Mouse (Mus musculus) small intestine, adult 2 months (tissue): ENCODE results near the gene Naglu. TPM values are rescaled to one million over a fixed set of nuclear protein-coding genes. Genes with fewer than 3 reads are reported as not detected.

ENCODE experiments used
- H3K27ac ChIP-seq: fragments of 200-500 bp; 2 replicates; pipeline ENCODE4 v1.5.1; 2012; ENCODE audit warnings: low read depth, low read length, control low read depth, inconsistent platforms; ENCODE audit not compliant: insufficient read depth
- H3K27me3 ChIP-seq: fragments of 200-500 bp; 2 replicates; pipeline ENCODE4 v1.6.1; 2012; ENCODE audit warnings: mild to moderate bottlenecking, moderate library complexity, low read length, inconsistent platforms; ENCODE audit not compliant: control insufficient read depth, insufficient read depth
- H3K36me3 ChIP-seq: fragments of 200-500 bp; 2 replicates; pipeline ENCODE4 v1.6.1; 2012; ENCODE audit warnings: mild to moderate bottlenecking, low read length, control low read depth, inconsistent platforms; ENCODE audit not compliant: control insufficient read depth, insufficient read depth
- H3K4me1 ChIP-seq: fragments of 200-500 bp; 2 replicates; pipeline ENCODE4 v1.6.1; 2012; ENCODE audit warnings: low read length, inconsistent platforms, mixed read lengths; ENCODE audit not compliant: control insufficient read depth, insufficient read depth, insufficient read length
- H3K4me3 ChIP-seq: fragments of 200-500 bp; 2 replicates; pipeline ENCODE4 v1.5.1; 2012; ENCODE audit warnings: low read depth, mild to moderate bottlenecking, control low read depth, inconsistent platforms, low read length, moderate library complexity
- CTCF ChIP-seq: fragments of 200-500 bp; IDR thresholded peaks from 2 replicates; pipeline ENCODE4 v1.5.1; 2012; ENCODE audit warnings: low read depth, mild to moderate bottlenecking, control low read depth, inconsistent platforms, low read length, moderate library complexity, mixed read lengths; ENCODE audit not compliant: insufficient replicate concordance, insufficient read length; ENCODE audit errors: extremely low read depth
- POLR2A ChIP-seq: fragments of 200-500 bp; IDR thresholded peaks from 2 replicates; pipeline ENCODE4 v1.6.1; 2012; ENCODE audit warnings: low read depth, mild to moderate bottlenecking, control low read depth, inconsistent platforms, low read length, moderate library complexity
- WGBS: fragments of 180-500 bp; shearing (Covaris S2); methylation state at CpG from one replicate; pipeline ENCODE4 v1.1.7; 2018; 5-methylcytosine and 5-hydroxymethylcytosine counted together
- polyA plus RNA-seq: library from polyadenylated mRNA; depleted of rRNA; stranded (reverse); fragments of >200 nt; gene quantifications from 2 replicates; pipeline ENCODE4 v1.2.3, GENCODE M21; 2012

Naglu gene
- polyA plus RNA-seq, 1 experiment, result 19.1 TPM

DNA sequence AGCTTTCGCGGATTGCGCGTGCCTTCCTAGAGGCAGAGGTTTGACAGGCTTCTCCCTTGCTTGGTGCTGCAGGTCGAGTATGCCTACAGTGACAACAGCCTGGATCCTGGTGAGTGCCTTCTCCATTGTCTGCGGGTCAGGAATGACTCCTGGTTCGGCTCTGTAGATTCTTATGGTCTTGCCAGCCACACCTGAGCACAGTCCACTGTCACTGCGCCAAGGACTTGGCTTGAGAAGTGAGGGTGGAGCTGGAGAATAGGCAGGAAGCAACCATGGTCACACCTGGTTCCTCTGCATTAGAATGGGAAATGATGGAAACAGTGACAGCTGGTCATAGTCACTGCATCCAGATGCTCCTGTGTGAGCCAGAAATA lies 17.9 kb downstream of the Naglu start:
- Histone ChIP-seq H3K36me3 (peaks cover 42% of the 10 kb centered on the region), H3K27me3 (no peaks in the 10 kb centered on the region), H3K4me1 (peaks cover 27% of the 10 kb centered on the region), H3K27ac (peak overlapping the region; percentile 94), H3K4me3 (peak overlapping the region; percentile 74)
- TF ChIP-seq POLR2A (peak; percentile 92), CTCF (no peak)
- WGBS, result 3% methylated on average over 8 of the region's 8 CpGs

DNA sequence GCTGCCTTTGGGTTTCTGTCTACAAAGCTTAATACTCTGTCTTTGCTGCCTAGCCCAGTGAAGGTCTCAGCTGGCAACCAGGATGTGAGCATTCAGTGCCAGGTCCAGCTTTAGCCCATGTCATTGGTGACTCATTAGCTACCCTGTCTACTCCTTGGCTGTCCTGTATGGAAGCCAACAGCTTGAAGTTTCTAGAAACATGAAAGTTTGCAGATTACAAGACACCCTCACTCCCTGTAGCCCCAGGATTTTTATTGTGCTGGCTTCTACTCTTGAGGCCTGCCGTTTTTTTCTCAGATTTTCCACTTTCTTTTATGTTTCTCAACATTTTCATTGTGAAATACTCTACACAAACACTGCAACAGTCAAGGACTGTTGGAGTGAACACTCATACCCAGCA lies 20.1 kb downstream of the Naglu start:
- H3K27ac ChIP-seq, result no peak overlapping the region
- WGBS, result 86% methylated on average over 1 of the region's 1 CpGs
- H3K4me3 ChIP-seq, result no peak overlapping the region
- peaks cover 49% of the 10 kb centered on the region for H3K36me3 ChIP-seq
- H3K27me3 ChIP-seq, result no peaks in the 10 kb centered on the region
- peaks cover 19% of the 10 kb centered on the region for H3K4me1 ChIP-seq
- TF ChIP-seq CTCF, result no peak
- TF ChIP-seq POLR2A, result no peak

DNA sequence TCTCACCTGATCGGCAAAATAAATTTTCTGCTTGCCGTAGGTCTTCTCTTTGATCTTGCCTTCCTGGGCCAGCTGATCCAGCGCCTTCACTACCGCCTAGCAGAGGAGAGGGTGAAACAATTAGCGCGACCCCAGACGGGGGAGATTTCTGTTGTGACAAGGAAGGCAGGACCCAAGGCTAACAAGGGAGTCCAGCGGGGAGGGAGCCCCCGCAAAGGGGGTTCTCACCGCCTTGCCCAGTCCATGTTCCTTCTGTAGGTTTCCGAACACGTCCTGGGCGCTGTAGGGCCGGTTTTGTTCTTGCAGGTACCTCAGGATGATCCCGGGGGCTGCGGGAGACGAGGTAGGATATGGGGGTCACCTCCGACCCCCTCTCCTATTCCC lies 25.1 kb downstream of the Naglu start:
- H3K4me3 ChIP-seq, result peak overlapping the region; percentile 88
- peaks cover 61% of the 10 kb centered on the region for H3K36me3 ChIP-seq
- no peaks in the 10 kb centered on the region for H3K4me1 ChIP-seq
- under 1% methylated on average over 18 of the region's 18 CpGs for WGBS
- H3K27me3 ChIP-seq, result no peaks in the 10 kb centered on the region
- TF ChIP-seq CTCF, result no peak
- TF ChIP-seq POLR2A, result no peak
- no peak overlapping the region for H3K27ac ChIP-seq

DNA sequence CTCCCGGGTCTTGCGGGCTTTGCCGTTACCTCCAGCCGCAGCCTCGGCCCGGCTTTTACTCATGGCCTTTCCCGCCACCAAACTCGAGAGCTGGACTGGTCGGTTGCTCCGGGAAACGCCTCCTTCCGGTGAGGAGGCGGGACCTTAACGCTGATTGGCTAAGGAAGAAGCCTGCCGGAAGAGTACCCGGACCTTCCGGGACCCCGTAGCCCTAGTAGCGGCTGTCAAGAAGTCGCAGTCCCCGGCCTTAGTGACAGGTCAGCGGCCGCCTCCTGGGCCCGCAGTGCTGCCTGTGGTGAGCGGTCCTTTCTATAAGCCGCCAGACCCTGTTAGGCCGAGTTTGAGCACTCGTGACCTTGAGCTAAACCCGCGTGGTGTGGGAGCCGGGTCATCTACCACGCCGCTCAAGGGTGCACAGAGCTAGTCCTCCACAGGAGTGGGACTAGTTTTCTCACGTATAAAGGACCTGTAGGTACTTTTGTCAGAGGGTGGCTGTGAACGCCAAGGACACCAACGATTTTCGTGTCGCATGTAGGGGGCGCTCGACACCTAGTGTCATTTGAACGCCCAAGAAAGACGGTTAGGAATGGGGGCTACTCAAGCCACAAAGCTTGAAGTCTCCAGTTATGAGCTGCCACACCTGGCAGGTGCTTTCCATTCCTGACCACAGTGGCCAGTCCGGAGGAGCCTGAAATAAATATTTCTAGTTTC lies 25.7 kb downstream of the Naglu start, which contains the start of gene Psmc3ip:
Psmc3ip (minus strand) TSS at position 123 of the 711 bp plus-strand sequence.
- TF ChIP-seq CTCF, result peak; percentile 87; the same call in 1 of the 2 replicates
- TF ChIP-seq POLR2A, result peak; percentile 70
- peak within 1 kb of the TSS; percentile 88 for H3K4me3 ChIP-seq
- H3K36me3 ChIP-seq, result peaks cover 60% of the 10 kb centered on the region
- H3K27me3 ChIP-seq, result no peaks in the 10 kb centered on the region
- WGBS, result 1% methylated on average over 43 of the region's 43 CpGs
- H3K4me1 ChIP-seq, result no peaks in the 10 kb centered on the region
- H3K27ac ChIP-seq, result peak within 1 kb of the TSS; percentile 99

DNA sequence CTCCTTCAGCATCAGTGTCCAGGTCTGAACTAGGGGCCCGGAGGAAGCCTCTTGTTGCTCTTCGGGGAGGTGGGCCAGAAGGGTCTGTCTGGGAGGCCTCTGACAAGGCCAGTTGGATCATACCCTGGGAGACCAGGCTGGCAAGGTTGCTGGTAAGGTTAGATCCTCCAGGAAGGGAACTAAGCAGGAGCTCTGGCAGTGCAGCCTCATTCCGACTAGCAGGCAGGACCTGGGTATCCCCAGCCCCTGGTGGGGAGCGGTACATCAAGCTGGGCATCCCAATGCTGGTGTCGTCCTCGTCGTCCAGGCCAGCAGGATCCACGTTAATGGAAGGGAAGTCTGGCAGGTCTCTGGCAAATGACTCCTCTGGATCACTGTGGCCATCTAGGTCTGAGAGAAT lies 28.4 kb downstream of the Naglu start:
- Histone ChIP-seq H3K4me3 (no peak overlapping the region), H3K27me3 (no peaks in the 10 kb centered on the region), H3K27ac (no peak overlapping the region), H3K4me1 (no peaks in the 10 kb centered on the region), H3K36me3 (peaks cover 56% of the 10 kb centered on the region)
- 91% methylated on average over 8 of the region's 8 CpGs for WGBS
- TF ChIP-seq CTCF (no peak), POLR2A (no peak)

DNA sequence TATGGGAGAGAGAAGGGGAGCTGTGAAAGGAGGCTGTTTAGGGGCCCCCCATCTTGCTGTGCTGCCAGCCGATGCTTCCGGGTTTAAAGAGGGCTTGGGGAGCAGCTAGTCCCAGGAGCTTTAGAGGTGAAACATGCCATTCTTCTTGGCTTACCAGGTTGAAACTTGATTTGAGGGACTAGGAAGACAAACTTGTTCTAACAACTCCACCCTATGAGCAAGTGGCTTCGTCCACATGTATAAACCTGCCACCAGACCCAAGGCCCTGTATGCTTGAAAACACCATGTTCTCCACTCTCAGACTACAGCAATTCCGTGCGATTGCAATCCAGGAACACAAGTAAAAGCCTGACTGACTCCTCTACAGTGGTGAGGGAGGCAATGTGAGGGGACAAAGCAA lies 33.2 kb downstream of the Naglu start:
- WGBS, result 89% methylated on average over 5 of the region's 5 CpGs
- H3K4me1 ChIP-seq, result no peaks in the 10 kb centered on the region
- TF ChIP-seq POLR2A, result no peak
- no peak overlapping the region for H3K4me3 ChIP-seq
- H3K27ac ChIP-seq, result no peak overlapping the region
- no peaks in the 10 kb centered on the region for H3K27me3 ChIP-seq
- peaks cover 60% of the 10 kb centered on the region for H3K36me3 ChIP-seq

DNA sequence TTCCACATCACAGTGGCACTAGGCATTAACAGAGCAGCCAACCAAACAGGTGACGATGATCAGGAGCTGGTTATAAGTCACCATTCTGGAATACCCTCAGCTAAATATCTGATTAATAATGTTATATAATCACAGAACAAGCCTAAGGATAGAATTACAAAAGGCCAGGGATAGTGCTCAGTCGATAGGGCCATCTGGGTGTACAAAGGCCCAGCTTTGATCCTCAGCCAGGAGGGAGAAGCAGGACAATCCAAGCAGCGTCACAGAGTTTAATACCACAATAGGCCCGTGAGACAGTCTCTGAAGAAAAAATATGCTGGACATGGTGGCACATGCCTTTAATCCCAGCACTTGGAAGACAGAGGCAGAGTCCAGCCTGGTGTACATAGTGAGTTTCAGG lies 39.5 kb downstream of the Naglu start:
- WGBS, result 78% methylated on average over 4 of the region's 4 CpGs
- H3K27ac ChIP-seq, result no peak overlapping the region
- peaks cover 3% of the 10 kb centered on the region; the same call in 1 of the 2 replicates for H3K4me1 ChIP-seq
- TF ChIP-seq CTCF, result no peak
- no peak for TF ChIP-seq POLR2A
- H3K36me3 ChIP-seq, result peaks cover 17% of the 10 kb centered on the region
- H3K4me3 ChIP-seq, result no peak overlapping the region
- no peaks in the 10 kb centered on the region for H3K27me3 ChIP-seq

DNA sequence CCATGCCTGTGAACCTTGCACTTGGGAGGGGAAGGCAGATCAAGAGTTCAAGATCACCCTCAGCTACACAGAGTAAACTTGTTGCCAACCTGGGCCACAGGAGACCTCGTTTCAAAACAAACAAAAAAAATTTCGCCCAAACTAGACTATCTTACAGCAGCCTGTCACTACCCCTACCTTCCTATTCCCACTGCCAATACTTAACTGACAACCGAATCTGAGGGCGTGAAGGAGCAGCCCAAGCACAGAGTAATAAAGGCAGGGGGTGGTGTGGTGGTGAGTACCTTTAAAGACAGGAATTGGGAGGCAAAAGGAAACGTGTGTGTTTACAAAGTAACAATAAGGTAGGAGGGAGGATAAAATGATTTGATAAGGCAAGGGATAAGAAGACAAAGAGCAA lies 40.9 kb downstream of the Naglu start:
- TF ChIP-seq POLR2A, result no peak
- no peak for TF ChIP-seq CTCF
- H3K27ac ChIP-seq, result peak overlapping the region; percentile 73
- WGBS, result 23% methylated on average over 5 of the region's 5 CpGs
- peaks cover 9% of the 10 kb centered on the region; the same call in 1 of the 2 replicates for H3K36me3 ChIP-seq
- no peaks in the 10 kb centered on the region for H3K27me3 ChIP-seq
- peaks cover 5% of the 10 kb centered on the region; the same call in 1 of the 2 replicates for H3K4me1 ChIP-seq
- H3K4me3 ChIP-seq, result no peak overlapping the region
